Mouse (Mus musculus) bone marrow, adult 2 months (tissue): Measurements from ENCODE around the gene Abhd10.

Experiments
- CTCF ChIP-seq: fragments of 200-500 bp; IDR thresholded peaks from 2 replicates; pipeline ENCODE4 v1.5.1; 2011; ENCODE audit warnings: low read length, control low read depth; ENCODE audit not compliant: control insufficient read depth, insufficient read depth
- POLR2A ChIP-seq: fragments of 200-500 bp; IDR thresholded peaks from 2 replicates; pipeline ENCODE4 v1.6.1; 2011; ENCODE audit warnings: low read depth, mild to moderate bottlenecking, control low read depth, low read length, borderline replicate concordance; ENCODE audit not compliant: control insufficient read depth

DNA sequence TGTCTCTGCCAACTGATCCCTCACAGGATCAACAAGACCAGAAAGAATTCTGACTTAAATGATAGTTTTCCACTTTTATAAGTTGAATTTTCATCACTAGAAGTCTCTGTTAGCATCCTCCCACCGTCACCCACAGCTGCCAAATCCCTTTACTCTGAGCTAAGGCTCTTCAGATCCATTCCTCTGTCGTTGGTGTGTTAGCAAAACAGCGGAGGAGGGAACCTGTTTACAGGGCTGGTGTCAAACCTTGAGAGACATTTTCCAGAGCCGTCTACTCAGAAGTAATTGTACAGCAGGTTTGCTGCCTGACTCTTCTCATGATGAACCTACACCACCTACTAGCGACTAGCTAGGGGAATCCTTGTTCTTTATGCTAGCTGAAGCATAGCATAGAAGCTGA lies 43.5 kb downstream of the Abhd10 start:
- no peak for TF ChIP-seq CTCF
- no peak for TF ChIP-seq POLR2A
